Mouse (Mus musculus) adipose tissue, adult 10 weeks (tissue): ENCODE data around the gene Msl1. TPM values are rescaled to one million over a fixed set of nuclear protein-coding genes. Genes with fewer than 3 reads are reported as not detected.

Experiments used
- polyA plus RNA-seq: library from polyadenylated mRNA; stranded (reverse); fragments of 350-450 nt; fragmentation: Illumina TruSeq; extraction: RNeasy Lipid Tissue Mini Kit (QIAGEN cat#74804); gene quantifications from one replicate; pipeline ENCODE4 v1.2.3, GENCODE M21; 2014; ENCODE audit warnings: low read depth, low replicate concordance

The Msl1 gene
- polyA plus RNA-seq, result 61.1 TPM

DNA sequence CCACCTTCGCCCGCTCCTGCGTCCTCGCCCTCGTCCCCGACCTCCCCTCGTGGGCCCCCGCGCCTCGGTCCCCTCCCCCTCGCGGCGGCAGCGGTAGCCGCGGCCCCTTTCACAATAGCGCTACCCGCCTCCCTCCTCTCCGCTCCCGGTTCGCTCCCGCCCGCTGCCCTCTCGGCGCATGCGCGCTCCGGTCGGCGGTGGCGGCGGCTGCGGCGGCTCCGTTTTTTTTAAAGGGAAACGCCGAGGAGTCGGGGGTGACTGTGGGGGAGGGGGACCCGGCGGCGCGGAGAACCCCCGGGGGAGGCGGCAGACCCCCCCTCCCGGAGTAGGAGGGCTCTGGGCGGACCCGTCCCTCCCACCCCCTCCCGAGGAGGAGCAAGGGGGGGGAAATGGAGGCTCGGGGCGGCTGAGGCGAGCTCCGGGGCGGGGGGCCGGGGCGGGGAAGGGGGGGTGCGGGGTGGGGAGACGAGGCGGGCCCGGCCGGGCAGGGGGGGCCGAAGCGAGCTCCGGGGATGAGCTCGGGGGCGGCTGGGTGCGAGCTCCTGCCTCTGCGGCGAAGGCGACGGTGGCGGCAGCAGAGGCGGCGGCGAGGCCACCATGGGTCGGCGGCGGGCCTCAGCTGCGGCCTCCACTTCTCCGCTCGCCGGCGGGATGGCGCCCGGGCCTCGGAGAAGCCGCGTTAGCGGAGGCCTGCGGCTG is at the start of gene Msl1:
Gene Msl1 (plus strand): TSS at position 502 of the 699 bp plus-strand sequence.

DNA sequence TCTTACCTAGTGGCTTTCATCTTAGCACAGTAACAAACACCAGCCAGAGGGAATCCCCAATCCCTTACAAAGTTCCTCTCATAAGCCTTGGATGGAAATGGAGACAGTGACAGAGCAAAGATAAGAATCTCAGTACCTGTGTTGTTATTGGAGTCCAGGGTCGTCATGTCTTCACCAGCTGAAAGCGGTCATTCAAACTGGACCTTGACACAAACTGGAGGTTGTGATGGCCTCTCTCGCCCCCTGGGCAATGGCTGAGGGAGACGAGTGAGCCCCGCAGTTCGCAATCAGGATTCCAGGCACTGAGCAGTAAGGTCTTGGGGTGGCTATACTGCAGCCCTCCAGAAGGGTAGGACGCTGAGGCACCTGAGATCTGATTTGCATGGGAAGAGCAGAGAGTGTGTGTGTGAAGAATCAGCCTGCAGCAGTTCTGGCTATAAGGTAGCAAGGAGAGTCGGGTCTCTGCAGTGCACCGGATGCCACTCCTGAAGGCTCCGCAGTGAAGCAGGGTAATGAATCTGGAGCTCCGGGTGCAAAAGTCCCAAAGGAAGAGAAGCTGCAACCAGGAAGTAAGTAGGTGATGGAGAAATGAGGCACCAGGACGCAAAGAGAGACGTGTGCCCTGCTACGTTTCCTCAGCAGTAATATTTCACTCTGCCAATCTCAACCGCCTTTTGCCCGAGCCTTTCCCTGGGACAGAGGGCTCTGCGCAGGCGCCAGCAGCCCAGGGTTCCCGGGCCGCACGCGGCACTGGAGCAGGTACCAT is 20.6 kb upstream of the Msl1 start, which contains the start of gene Nr1d1:
Gene Nr1d1 (minus strand): TSS at position 752 of the 766 bp plus-strand sequence.

DNA sequence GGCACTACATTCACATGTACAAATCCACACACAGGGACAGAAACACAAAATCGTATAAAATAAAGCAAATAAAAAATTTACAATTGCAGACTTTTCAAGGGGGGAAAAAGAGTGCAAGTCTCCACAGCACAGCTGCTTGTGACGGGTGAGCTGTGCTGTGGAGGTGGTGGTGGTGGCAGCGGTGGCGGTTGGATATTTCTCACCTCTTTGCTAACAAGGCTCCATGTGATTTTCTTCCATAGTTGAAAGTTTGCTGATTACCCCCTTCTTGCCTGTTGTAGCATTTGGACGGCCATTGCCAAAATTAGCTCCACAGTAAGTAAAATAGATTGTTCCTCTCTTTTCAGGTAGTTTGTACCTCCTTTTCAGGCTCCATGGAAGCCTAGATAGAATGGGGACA is 9.3 kb downstream of the Msl1 start, which contains the start of gene Casc3:
Gene Casc3 (plus strand): TSS at position 301 of the 400 bp plus-strand sequence.

DNA sequence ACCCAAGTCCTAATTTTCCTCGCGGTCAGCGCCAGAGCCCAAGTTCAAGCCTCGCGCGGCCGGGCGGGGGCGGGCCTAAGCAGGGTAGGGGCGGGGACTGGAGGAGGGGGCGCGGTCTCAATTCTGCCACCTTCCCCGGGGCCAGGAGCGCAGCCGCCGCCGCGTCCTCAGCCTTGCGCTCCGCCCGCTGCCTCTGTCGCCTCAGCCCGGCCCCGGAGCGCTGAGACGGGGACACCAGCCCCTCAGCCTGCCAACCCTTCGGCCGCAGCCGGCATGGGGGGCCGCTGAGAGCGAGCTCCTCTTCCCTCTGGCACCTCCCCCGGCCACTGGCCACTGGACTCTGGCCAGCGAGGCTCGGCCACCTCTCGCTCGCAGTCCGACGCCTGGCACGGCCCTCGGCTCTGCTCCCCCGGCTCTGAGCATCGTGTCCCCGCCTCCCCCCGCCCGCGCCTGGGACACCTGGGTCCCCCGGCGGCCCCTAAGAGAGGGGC is 41.4 kb downstream of the Msl1 start, which contains the start of gene Rapgefl1:
Gene Rapgefl1 (plus strand): TSS at position 135 of the 491 bp plus-strand sequence.

Other genes with a start within 250 kb of the Msl1 start
- gene Ikzf3, start 249.5 kb upstream of the Msl1 start, polyA plus RNA-seq, result 1.2 TPM
- gene Zpbp2, start 244.4 kb upstream of the Msl1 start, polyA plus RNA-seq, result 6.9 TPM
- 125 TPM for gene Ormdl3, start 208.1 kb upstream of the Msl1 start, polyA plus RNA-seq
- not detected for gene Lrrc3c, start 197.2 kb upstream of the Msl1 start, polyA plus RNA-seq
- gene Gm12355, start 169.9 kb upstream of the Msl1 start, polyA plus RNA-seq, result not detected
- gene Gsdma3, start 169.2 kb upstream of the Msl1 start, polyA plus RNA-seq, result not detected
- gene Gsdma2, start 148.8 kb upstream of the Msl1 start, polyA plus RNA-seq, result not detected
- gene Gsdma, start 131.2 kb upstream of the Msl1 start, polyA plus RNA-seq, result 0.31 TPM
- gene Psmd3, start 113.0 kb upstream of the Msl1 start, polyA plus RNA-seq, result 87.4 TPM
- gene Csf3, start 94.3 kb upstream of the Msl1 start, polyA plus RNA-seq, result 0.79 TPM
- gene Med24, start 66.1 kb upstream of the Msl1 start, polyA plus RNA-seq, result 44.4 TPM
- gene Thra, start 54.9 kb upstream of the Msl1 start, polyA plus RNA-seq, result 71.0 TPM
- 36.2 TPM for gene Nr1d1, start 20.2 kb upstream of the Msl1 start, polyA plus RNA-seq
- gene Casc3, start 9.4 kb downstream of the Msl1 start, polyA plus RNA-seq, result 26.9 TPM
- gene Rapgefl1, start 41.3 kb downstream of the Msl1 start, polyA plus RNA-seq, result 1.9 TPM
- gene Wipf2, start 68.1 kb downstream of the Msl1 start, polyA plus RNA-seq, result 8.2 TPM
- 1.4 TPM for gene Cdc6, start 112.3 kb downstream of the Msl1 start, polyA plus RNA-seq
- 15.1 TPM for gene Rara, start 132.3 kb downstream of the Msl1 start, polyA plus RNA-seq
- not detected for gene Gjd3, start 187.5 kb downstream of the Msl1 start, polyA plus RNA-seq
- 5.5 TPM for gene Top2a, start 228.7 kb downstream of the Msl1 start, polyA plus RNA-seq
- gene Igfbp4, start 245.7 kb downstream of the Msl1 start, polyA plus RNA-seq, result 275 TPM